Mouse (Mus musculus): ENCODE measurements around the gene Wdr6.
A peak's percentile ranks its signal among the peaks of the same experiment; 100 is the strongest.
"Not testable (repeated sequence)": the region's sequence is repeated elsewhere in the genome, so short reads cannot be mapped to it uniquely, and the experiment has no call there.

Gene Wdr6

DNA sequence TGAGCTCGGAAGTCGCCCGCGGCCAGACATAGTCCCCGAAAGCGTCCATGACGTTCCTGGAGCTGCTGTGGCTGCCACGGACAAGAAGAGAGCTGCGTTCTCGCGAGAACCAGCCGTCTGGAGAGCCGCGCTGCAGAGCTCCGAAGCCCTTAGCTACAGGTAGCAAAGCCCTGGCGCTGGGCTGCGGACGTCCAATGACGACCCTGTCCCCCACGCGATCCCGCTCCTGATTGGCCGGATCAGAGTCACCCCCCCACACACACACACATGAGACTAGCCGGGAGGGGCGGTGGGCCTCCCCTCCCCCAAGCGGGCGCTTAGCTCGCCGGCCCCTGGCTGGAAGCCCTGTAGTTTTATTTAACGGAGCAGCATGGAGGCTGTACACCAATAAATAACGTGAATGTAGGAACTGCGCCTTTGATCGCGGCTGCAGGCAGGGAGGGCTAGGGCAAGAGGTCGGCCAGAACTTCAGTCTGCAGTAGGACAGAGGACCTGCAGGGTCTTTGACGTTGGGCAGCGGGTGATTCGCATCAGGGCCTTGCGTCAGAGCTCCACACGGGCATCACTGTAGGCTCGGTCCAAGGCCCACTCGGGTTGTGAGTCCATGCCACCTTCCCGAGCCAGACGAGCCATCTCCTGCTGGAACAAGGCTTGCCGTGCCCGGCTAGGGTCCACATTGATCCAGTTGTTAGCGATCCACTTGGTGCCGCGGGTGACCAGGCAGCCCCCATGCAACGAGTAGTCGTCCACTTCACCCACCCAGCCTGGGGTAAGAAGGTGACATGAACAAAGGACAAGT, at the start of gene Wdr6:
Wdr6 (minus strand) TSS at position 195 of the 799 bp plus-strand sequence.
- DNase-seq (ENCODE audit: low read depth in 2 of 2, low spot score in 2 of 2), result peak; percentile 80 to 83

DNA sequence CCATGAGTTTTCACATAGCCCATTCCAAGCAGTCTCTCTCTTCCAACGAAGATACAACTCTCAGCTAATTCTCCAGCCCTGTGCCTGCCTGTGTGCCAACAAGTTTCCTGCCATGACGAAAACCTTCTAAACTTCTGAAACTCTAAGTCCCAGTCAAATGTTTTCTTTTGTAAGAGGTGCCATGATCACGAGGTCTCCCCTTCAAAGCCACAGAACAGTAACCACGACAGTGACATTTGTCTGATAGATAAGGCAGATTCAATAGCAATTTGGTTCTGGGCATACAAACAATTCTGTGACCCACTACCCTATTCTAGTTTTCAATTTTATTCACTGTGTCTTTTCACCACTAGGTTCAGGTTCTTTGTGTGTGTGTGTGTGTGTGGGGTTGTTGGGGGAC, 49.6 kb upstream of the Wdr6 start:
- no peak for DNase-seq (ENCODE audit: low read depth in 2 of 2, low spot score in 2 of 2)

DNA sequence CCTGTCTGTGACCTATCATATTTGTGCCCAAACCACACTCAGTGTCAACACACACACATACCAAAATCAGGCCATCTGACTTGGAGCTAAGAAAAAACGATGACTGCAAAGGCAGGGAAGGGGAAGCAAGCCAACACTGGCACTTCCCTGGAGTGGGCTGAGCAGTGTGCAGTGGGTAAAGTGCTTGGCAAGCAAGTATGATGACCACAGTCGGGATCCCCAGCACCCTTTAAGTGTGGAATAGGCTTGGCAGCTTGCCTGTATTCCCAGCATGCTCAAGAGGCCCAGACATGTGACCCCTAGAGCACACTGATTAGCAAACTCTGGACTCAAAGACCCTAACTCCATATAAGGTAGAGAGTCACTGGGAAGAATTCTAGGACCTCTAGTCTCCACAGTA, 48.0 kb upstream of the Wdr6 start:
- DNase-seq (ENCODE audit: low read depth in 2 of 2, low spot score in 2 of 2), result no peak

DNA sequence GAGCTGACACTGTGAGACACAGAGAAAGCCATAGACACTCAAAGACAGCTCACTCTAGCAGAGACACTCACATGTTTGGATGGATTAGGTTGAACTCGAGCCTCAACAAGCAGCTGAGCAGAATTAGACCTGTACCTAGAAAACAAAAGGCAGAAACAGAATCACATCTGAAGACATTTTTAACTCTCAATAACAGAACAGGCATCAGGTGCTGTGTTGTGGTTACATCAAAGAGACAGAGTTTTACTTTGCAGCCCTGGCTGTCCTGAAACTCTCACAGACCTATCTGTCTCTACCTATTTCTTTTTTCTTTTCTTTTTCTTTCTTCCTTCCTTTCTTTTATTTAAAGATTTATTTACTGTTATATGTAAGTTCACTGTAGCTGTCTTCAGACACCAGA, 38.8 kb upstream of the Wdr6 start:
- DNase-seq (ENCODE audit: low read depth in 2 of 2, low spot score in 2 of 2), result peak in 1 of 2 experiments; percentile 17

DNA sequence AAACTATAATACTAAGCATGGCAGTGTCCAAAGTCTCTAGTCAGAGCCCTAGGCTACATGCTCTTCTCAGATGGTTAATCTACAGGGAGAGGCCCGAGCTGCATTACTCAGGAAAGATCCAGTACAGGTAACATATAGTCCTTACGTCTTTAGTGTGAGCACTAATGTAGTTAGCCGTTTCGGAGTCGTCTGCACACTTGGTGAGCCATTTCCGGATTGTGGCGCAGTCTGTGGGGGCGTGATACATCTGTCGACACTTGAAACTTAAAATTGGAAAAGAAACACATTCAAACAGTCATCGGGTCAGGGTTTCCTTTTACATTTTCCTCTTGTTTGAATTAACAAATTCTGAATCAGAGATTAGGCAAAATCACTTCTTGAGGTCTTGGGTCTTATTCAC, 32.9 kb upstream of the Wdr6 start:
- no peak for DNase-seq (ENCODE audit: low read depth in 2 of 2, low spot score in 2 of 2)

DNA sequence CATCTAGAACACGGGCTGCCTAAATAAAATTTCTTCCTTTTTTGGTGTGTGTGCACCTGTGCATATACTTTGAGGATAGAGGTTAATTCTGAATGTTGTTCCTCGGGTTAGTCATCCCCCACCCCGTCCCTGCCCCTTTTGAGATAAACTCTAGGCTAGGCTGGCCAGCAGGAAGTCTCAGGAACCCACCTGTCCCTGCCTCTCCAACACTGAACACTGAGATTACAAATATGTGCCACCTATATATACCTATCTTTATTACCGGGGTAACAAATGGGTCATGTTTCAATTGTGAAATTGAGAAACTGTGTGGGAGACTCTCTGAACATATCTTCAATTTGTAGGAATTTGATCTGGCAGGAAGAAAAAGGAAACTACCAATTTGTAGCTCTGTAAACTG, 30.4 kb upstream of the Wdr6 start:
- no peak for DNase-seq (ENCODE audit: low read depth in 2 of 2, low spot score in 2 of 2)

DNA sequence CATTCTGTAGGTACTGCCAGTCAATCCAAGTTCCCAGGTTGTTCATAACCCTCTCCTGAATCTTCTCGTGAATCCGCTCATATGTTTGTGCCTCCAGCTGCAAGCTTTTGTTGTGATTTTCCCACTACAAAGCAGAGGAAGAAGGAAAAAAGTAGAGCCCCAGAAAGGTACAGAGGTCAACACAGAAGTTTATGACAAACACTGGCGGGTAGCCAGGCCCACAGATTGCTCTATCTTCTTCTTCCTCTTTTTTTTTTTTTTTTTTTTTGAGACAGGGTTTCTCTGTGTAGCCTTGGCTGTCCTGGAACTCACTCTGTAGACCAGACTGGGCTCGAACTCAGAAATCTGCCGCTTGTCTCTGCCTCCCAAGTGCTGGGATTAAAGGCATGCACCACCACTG, 29.4 kb upstream of the Wdr6 start:
- not testable (repeated sequence) for DNase-seq (ENCODE audit: low read depth in 2 of 2, low spot score in 2 of 2)

DNA sequence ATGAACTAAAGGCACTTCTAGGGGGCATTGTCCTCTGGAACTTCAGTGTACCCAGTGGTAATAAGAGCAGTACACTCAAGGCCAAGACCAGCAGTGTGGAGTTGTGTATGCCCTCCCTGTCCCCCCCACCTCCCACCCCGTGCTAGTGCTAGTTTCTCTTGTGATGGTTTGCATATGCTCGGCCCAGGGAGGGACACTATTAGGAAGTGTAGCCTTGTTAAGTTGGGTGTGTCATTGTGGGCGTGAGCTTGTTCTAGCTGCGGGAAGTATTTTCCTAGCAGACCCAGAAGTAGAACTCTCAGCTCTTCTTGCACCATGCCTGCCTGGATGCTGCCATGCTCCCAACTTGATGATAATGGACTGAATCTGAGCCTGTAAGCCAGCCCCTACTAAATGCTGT, 23.4 kb upstream of the Wdr6 start:
- DNase-seq (ENCODE audit: low read depth in 2 of 2, low spot score in 2 of 2), result no peak

DNA sequence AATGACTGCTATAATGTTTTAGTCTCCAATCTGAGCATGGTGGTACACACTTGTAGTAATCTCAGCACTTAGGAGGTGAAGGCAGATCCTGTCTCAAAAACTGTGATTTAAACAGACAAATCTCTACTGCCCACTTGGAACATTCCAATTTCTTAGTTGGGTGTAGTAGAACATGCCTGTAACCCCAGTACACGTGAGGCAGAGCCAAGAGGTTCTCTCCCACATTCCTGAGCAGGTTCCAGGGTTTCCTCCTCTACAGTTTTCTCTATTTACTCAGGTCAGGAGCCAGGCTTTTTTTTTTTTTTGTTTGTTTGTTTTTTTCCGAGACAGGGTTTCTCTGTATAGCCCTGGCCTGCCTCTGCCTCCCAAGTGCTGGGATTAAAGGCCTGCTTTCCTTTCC, 21.5 kb upstream of the Wdr6 start:
- no peak for DNase-seq (ENCODE audit: low read depth in 2 of 2, low spot score in 2 of 2)

DNA sequence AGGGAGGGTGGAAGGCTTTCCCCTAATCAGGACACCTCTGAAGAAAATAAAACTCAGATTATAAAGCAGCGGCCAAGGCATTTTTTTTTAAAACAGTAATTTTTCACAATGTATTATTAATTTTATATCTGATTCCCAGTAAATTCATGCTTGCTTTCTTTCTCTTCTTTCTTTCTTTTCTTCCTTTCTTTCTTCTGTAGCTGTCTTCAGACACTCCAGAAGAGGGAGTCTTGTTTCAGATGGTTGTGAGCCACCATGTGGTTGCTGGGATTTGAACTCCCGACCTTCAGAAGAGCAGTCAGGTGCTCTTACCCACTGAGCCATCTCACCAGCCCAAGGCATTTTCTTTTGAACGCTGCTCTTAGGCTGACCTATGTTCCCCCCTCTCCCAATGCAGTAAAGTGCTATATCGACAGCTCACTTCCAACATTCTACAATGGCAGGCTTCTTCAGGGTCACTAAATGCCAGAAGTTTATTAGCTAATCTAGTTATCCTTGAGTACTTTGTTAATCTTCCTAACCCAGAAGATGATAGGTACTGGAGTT, 20.6 kb upstream of the Wdr6 start:
- DNase-seq (ENCODE audit: low read depth in 2 of 2, low spot score in 2 of 2), result no peak

DNA sequence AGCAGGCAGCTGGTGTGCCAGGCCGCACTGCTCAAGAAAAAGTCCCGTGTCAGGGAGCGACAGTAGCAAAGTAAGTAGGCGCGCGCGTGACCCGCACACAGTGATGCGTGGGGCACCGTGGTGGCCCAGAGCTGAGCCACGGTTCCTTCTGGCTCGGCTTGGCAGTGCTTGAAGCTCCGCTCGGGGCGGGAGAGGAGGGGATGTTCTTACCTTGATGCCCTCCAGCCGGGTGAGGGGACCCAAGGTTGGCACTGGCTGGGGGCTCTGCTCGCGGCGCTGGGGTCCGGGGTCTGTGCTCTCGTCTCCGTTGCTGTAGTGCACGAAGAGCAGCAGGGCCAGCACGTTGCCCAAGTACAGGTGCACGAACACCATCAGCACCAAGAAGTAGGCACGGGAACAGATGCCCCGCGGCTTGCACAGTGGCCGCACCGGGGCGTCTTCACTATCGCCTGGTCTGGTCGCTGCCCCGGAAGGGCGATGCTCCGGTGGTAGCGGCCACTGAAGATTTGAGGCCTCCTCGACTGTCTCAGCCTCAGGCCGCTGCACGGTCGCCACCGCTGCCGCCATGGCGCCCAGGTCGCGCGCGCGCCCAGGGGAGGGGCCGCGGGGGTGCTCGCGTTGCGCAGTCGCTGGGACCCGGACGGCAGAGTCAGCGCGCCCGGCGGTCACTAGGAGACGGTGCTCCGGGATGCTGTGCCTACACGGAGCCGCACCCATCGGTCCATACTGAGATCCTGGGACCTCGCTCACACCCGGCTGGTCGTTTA, 18.6 kb upstream of the Wdr6 start, which contains the start of gene P4htm:
P4htm (minus strand) TSS at position 670 of the 767 bp plus-strand sequence.
- DNase-seq (ENCODE audit: low read depth in 2 of 2, low spot score in 2 of 2), result peak; percentile 37 to 48

DNA sequence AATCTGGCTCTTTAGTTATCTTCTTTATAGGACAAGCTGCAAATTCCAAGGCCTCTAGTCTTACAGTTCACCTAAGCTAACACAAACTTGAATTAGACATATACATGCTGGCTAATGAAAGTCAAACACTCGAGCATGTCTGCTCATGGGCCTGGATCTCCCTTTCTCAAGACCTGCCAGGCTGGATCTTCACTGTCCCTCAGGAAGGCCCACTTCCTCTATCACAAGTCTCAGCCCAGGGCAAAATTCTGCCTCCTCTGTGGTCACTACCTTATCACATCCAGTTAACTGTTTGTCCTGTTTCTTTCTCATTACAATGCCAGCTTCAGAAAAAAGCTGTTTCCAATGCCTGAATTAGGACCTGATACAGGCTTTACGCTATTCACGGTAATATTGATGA, 15.8 kb upstream of the Wdr6 start:
- no peak for DNase-seq (ENCODE audit: low read depth in 2 of 2, low spot score in 2 of 2)

DNA sequence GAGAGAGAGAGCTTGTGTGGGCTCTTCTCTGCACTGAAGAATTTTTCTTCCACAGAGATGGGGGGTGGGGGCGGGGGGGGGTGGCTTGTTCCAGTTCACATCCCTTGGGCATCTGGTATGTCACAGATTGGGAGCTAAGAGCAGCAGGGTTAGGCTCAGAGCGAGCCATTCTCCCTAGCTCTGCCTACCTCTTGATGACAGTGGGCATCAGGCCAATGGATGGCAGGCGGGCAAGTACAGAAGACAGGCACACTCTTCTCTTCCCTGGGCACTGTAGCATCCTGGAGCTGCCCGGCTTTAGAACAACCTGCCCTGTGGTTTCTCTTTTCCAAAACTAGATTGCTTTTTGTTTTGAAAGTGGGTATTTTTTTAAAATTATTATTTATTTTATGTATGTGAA, 12.9 kb upstream of the Wdr6 start:
- no peak for DNase-seq (ENCODE audit: low read depth in 2 of 2, low spot score in 2 of 2)

DNA sequence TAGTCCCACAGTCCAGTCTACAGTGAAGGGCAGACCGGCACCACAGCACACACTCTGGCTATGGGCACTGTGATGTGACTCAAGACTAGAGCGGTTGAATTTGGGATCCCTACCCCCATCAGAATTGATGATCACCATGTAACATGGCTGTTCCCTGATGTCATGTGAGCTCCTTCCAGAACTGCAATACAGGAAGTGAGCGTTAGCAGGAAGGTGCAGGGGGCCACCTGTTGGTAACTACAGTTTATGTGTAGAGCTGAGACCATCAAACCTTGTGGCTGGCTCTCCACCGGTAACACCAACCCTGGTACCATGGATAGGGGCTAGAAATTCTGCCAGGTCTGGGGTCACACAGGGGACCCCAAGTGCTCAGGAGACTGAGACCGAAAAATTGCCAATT, 10.7 kb upstream of the Wdr6 start:
- no peak for DNase-seq (ENCODE audit: low read depth in 2 of 2, low spot score in 2 of 2)

DNA sequence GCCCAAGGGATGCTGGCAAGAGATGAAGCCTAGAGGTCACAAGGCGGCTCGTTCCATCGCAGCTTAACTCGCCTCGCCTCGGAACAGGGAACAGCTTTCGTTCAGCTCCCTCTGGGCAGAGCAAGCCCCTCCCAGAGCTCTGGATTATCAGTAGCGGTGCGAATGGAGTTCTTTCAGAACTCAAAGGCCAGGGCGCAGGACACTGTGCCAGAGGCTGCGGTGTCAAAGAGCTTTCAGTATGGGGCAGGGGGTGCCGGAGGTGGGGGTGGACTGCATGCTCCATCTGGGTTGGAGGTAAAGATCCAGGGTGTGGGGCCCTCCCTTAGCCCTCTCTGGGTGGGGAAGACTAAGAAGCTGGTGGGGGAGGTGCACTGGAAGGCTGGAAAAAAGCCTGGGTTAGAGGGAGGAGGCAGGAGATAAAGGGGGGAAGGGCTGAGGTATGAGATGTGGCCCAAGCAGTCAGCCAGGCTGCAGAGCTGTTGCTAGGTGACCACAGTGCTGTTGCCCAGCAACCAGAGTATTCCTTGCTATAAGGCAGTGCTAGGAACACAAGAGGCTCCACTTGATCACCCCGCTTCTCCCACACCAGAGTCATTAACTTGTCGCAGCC, 9.1 kb upstream of the Wdr6 start:
- no peak for DNase-seq (ENCODE audit: low read depth in 2 of 2, low spot score in 2 of 2)

DNA sequence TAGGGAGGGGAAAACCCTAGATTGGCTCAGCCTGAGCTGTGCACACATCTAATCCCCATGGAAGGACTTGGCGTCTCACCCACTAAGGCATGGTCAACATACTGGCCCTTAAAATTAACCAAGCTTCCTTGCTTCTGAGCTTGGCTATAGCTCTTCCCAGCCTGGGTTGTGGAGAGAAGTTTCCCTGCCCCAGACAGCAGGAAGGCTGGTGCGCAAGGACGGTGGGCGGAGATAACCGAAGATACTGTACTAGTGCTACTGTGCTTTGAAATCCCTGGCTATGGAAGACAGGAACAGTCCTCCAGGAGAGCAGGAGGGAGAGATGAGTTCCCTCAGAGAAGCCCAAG, 778 bp upstream of the Wdr6 start:
- DNase-seq (ENCODE audit: low read depth in 2 of 2, low spot score in 2 of 2), result no peak

DNA sequence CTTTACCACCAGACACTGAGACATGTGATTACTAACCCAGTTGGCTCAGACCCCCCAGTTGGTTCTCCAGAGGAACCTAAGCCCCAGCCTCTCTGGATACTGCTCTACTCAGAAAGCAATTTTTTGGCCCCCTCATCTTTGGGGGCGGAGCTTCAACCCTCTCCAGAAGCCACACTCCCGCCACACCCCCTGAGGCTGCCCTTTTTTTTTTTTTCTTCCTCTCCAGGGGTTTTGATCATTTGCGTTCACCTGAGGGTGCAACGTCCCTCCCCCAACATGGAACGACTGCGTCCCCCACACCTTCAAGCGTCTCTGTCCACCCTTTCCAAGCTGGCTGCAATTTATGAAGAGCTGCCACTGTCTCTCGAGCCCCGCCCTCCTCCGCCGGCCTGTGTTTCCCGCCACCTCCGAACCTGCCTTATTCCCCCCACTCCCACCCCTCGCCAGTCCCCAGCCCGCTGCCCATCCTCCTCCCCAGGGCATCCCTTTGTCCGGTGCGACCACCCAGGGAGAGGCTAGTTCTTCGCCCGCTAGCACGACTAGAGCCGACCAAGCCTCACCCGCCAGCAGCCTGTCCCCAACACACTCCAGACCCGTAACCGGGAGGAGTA, 500 bp downstream of the Wdr6 start:
- DNase-seq (ENCODE audit: low read depth in 2 of 2, low spot score in 2 of 2), result peak in 1 of 2 experiments; percentile 27

DNA sequence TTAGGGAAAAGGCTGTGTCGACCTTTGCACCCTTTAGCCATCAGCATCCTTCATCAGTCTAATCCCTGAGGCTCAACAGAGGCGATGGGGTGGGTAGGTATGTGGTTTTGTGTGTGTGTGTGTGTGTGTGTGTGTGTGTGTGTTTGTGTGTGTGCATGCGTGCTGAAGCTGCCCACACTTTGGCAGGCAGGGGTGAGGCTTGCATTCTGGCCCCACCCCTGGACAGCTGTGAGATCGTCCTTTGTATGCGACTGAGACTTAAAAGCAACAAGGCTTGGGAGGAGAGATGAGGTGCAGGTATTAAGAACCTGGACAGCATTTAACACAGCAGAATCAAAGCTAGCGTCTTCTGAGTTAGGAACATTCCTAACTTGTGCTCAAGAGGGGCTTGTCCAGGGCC, 1.5 kb downstream of the Wdr6 start:
- DNase-seq (ENCODE audit: low read depth in 2 of 2, low spot score in 2 of 2), result no peak

DNA sequence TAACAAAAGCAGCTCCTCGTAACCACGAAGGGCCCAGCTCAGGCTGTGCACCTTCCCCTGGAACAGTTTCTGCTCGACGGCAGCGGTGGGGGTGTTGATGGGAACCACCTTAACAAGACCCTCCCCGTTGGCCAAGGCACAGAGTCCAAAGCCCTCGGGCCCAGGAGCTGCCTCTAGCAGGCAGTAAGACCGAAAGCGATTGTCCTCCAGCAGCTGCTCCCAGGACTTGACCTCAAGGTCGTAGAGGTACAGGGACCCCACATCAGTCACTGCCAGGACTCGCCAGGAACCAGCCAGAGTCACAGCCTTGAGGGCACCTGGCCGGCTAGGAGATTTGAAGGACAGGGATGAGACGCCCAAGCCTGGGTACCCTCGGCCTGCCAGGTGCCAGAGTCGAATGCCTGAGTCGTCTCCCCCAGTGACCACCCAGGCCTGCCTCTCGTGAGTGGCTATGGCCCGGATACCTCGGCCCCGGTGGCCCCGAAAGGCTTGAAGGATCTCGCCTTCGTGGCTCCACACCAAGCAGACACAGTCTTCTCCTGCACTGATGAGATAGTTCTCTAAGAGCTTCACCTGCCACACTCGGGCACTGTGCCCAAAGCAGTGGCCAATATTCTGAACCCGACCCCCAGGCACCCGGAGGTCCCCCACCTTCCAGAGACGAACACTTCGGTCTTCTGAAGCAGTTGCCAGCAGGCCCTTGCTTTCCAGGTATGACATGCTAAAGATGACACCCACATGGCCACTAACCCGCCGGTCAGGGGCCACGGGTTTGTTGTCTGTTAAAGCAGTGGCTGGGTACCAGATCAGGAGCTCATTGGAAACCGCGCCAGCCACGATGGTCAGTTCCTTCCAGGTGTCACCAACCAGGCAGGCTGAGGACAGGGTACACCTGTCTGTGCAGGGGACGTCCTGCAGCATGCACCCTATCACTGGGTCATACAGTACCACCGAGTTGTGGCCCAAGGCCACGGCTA, 2.9 kb downstream of the Wdr6 start:
- DNase-seq (ENCODE audit: low read depth in 2 of 2, low spot score in 2 of 2), result no peak

DNA sequence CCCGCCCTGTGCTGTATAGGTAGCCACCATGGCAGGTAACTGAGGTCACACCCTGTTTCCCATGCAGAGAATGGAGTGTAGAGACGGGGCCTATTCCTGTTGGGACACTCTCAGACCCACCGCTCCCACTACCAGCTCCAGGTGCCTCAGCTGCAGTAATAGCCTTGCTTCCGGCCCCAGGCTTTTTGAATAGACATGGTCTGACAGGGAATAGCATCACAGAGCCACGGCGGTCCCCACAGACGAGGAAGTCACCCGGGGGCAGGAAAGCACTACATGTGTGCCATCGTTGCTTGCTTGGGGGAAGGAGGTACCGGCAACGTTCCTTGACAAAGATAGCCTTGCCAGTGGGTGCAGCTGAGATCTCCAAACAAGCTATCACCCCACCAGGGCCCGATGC, 3.6 kb downstream of the Wdr6 start:
- no peak for DNase-seq (ENCODE audit: low read depth in 2 of 2, low spot score in 2 of 2)
